Mouse (Mus musculus): ENCODE results near the gene Nrp2. TPM values are rescaled to one million over a fixed set of nuclear protein-coding genes. Genes with fewer than 3 reads are reported as not detected.
A peak's percentile ranks its signal among the peaks of the same experiment; 100 is the strongest.

The Nrp2 gene
- 23.0 and 23.7 TPM in 2 replicates for polyA plus RNA-seq (2015; fragmentation: Nextera tagmentation; extraction: Ambion mirVana)

- peak within 1 kb of the TSS; percentile 85 for H3K9ac ChIP-seq (ENCODE audit: low read depth, low read length)
- H3K9me3 ChIP-seq (ENCODE audit: control insufficient read depth, low read length): no peaks in the 10 kb centered on the region
- peak within 1 kb of the TSS; percentile 72 for H3K4me3 ChIP-seq (ENCODE audit: low read length)
- ATAC-seq: peak; percentile 78
- H3K4me2 ChIP-seq (ENCODE audit: low read depth, low read length): peak within 1 kb of the TSS; percentile 93
- no peaks in the 10 kb centered on the region for H3K36me3 ChIP-seq (ENCODE audit: control insufficient read depth, insufficient read depth, low read length)
- no peaks in the 10 kb centered on the region for H3K27me3 ChIP-seq (replicated peaks; ENCODE audit: control insufficient read depth, insufficient read depth, low read length)
- H3K27ac ChIP-seq (ENCODE audit: low read length): peak within 1 kb of the TSS; percentile 77
- under 1% methylated on average over 76 of the region's 76 CpGs for WGBS
- H3K4me1 ChIP-seq (ENCODE audit: control insufficient read depth, insufficient read depth, low read length): peaks cover 22% of the 10 kb centered on the region
Observed at GRCm38 (mm10) chr1:62703158-62704116, at the start of gene Nrp2. Gene Nrp2, plus strand, starts transcription at chr1:62703285.

DNA sequence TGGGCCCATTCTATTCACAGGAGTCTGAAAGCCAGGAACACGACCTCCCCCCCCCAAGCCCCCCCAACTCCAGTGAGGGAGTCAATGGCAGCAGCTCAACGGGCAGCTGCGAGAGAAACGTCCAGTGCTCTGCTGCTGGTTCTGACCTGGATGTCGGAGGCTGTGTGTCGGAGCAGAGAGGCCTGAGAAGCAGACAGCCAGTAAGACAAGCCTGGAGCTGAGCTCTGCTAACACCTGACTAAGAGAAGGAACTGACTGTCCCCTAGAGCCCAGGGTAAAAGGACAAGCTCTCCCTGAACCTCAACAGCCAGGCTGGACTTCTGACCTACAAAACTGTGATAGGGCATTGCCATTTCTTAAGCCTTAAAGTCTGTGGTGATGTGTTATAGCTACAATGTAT, 48.6 kb upstream of the Nrp2 start:
- Histone ChIP-seq H3K27me3 (replicated peaks; ENCODE audit: control insufficient read depth, insufficient read depth, low read length) (no peaks in the 10 kb centered on the region), H3K4me3 (ENCODE audit: low read length) (no peak overlapping the region), H3K27ac (ENCODE audit: low read length) (no peak overlapping the region), H3K9me3 (ENCODE audit: control insufficient read depth, low read length) (no peaks in the 10 kb centered on the region), H3K4me2 (ENCODE audit: low read depth, low read length) (no peak overlapping the region), H3K4me1 (ENCODE audit: control insufficient read depth, insufficient read depth, low read length) (no peaks in the 10 kb centered on the region), H3K36me3 (ENCODE audit: control insufficient read depth, insufficient read depth, low read length) (no peaks in the 10 kb centered on the region), H3K9ac (ENCODE audit: low read depth, low read length) (no peak overlapping the region)
- ATAC-seq: no peak
- 71% methylated on average over 6 of the region's 6 CpGs for WGBS

DNA sequence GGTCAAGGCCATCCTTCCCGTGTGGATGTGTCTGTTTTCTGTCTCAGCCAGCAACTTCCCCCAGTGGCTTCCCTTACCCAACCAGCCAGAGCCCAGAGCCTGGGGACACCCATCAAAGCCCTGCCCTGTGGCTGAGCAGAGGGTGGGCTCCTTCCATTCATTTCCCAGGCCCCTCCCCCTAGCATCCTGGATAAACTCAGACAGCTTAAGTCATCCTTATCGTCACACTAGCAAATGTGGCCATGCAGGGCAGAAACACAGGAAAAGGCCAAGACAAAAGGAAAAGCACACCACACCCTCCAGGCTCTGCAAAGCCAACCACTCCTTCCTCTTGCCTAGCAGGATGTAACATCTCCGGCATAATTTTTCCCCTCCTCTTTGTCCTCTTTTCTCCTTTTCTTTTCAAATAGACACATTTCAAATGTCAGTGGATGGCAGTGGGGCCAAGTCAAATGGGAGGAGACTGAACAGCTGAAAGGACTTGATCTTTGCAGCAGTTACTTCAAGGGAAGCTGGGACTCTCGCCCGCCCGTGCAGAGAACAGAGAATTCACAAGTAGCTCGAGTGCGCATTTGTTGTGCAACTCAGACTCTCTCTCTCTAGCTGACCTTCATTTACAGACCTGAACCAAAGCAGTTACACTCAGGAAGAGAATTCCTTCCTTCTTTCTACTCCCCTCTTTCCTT, 38.0 kb upstream of the Nrp2 start:
- peak; percentile 26; the same call in 1 of the 2 replicates for ATAC-seq
- Histone ChIP-seq H3K9ac (ENCODE audit: low read depth, low read length) (no peak overlapping the region), H3K27ac (ENCODE audit: low read length) (peak overlapping the region; percentile 15; the same call in 1 of the 2 replicates), H3K4me1 (ENCODE audit: control insufficient read depth, insufficient read depth, low read length) (no peaks in the 10 kb centered on the region; the same call in 1 of the 2 replicates), H3K4me3 (ENCODE audit: low read length) (no peak overlapping the region), H3K36me3 (ENCODE audit: control insufficient read depth, insufficient read depth, low read length) (no peaks in the 10 kb centered on the region), H3K27me3 (replicated peaks; ENCODE audit: control insufficient read depth, insufficient read depth, low read length) (no peaks in the 10 kb centered on the region), H3K4me2 (ENCODE audit: low read depth, low read length) (no peak overlapping the region), H3K9me3 (ENCODE audit: control insufficient read depth, low read length) (0 out of 2 replicates have a peak, but pooled peaks cover 2% of the 10 kb centered on the region)
- WGBS: 53% methylated on average over 8 of the region's 8 CpGs

DNA sequence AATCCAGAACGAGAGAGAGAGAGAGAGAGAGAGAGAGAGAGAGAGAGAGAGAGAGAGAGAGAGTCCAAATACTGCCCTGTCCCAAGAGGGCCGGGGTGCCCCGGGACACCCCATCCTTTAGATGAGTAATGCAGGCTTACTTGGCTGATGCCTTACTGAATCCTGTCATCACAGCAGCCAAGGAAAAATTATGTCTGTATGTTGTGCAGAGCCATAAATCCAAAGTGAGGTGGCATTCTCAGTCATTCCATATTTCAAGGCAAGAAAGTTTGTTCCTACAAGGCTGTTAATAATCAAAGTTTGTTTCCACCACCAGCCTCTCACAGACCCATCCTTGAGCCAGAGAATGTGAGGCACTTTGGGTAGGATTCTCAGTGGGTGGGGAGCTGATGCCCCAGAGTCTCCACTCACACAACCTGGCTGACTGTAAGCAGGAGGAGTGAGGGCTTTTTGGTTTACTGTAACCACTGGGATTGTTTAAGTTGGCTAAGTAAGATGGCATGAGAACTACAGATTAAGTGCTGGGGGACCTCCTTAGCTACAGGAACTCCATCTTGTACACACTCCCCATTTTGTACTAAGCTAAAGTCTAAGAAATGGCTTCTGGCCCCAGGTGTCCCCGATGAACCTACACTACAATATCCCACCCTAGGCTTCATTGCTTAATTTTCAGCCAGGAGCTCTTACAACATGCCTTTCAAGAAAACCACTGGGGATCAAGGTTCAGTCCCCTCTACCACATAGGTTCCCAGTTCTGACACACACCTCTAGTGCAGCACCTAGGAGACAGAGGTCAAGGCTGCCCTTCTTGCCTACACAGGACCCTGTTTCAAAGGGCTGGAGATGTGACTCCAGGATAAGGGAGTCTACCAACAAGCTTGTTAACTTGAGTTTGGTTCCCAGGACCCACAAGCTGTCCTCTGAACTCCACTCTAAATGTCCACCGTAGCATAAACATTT, 37.0 kb upstream of the Nrp2 start:
- Histone ChIP-seq H3K27me3 (replicated peaks; ENCODE audit: control insufficient read depth, insufficient read depth, low read length) (no peaks in the 10 kb centered on the region), H3K4me1 (ENCODE audit: control insufficient read depth, insufficient read depth, low read length) (no peaks in the 10 kb centered on the region; the same call in 1 of the 2 replicates), H3K27ac (ENCODE audit: low read length) (no peak overlapping the region), H3K4me2 (ENCODE audit: low read depth, low read length) (no peak overlapping the region), H3K9ac (ENCODE audit: low read depth, low read length) (no peak overlapping the region), H3K4me3 (ENCODE audit: low read length) (no peak overlapping the region), H3K9me3 (ENCODE audit: control insufficient read depth, low read length) (0 out of 2 replicates have a peak, but pooled peaks cover 2% of the 10 kb centered on the region), H3K36me3 (ENCODE audit: control insufficient read depth, insufficient read depth, low read length) (no peaks in the 10 kb centered on the region)
- 72% methylated on average over 5 of the region's 5 CpGs for WGBS
- no peak for ATAC-seq

- Histone ChIP-seq H3K4me2 (ENCODE audit: low read depth, low read length) (no peak overlapping the region), H3K4me1 (ENCODE audit: control insufficient read depth, insufficient read depth, low read length) (no peaks in the 10 kb centered on the region; the same call in 1 of the 2 replicates), H3K4me3 (ENCODE audit: low read length) (no peak overlapping the region), H3K9me3 (ENCODE audit: control insufficient read depth, low read length) (0 out of 2 replicates have a peak, but pooled peaks cover 2% of the 10 kb centered on the region), H3K9ac (ENCODE audit: low read depth, low read length) (no peak overlapping the region), H3K27me3 (replicated peaks; ENCODE audit: control insufficient read depth, insufficient read depth, low read length) (no peaks in the 10 kb centered on the region), H3K27ac (ENCODE audit: low read length) (no peak overlapping the region), H3K36me3 (ENCODE audit: control insufficient read depth, insufficient read depth, low read length) (no peaks in the 10 kb centered on the region)
- no peak for ATAC-seq
- 68% methylated on average over 5 of the region's 5 CpGs for WGBS
Observed at GRCm38 (mm10) chr1:62666780-62667179, 36.3 kb upstream of the Nrp2 start.

GRCm38 (mm10) chr1:62678611-62679344, 24.3 kb upstream of the Nrp2 start:
- Histone ChIP-seq H3K9me3 (ENCODE audit: control insufficient read depth, low read length) (no peaks in the 10 kb centered on the region), H3K36me3 (ENCODE audit: control insufficient read depth, insufficient read depth, low read length) (no peaks in the 10 kb centered on the region), H3K4me3 (ENCODE audit: low read length) (no peak overlapping the region), H3K27me3 (replicated peaks; ENCODE audit: control insufficient read depth, insufficient read depth, low read length) (no peaks in the 10 kb centered on the region), H3K27ac (ENCODE audit: low read length) (no peak overlapping the region), H3K9ac (ENCODE audit: low read depth, low read length) (no peak overlapping the region), H3K4me1 (ENCODE audit: control insufficient read depth, insufficient read depth, low read length) (0 out of 2 replicates have a peak, but pooled peaks cover 4% of the 10 kb centered on the region), H3K4me2 (ENCODE audit: low read depth, low read length) (no peak overlapping the region)
- ATAC-seq: no peak
- 63% methylated on average over 4 of the region's 4 CpGs for WGBS

- H3K36me3 ChIP-seq (ENCODE audit: control insufficient read depth, insufficient read depth, low read length): no peaks in the 10 kb centered on the region
- no peak overlapping the region for H3K4me3 ChIP-seq (ENCODE audit: low read length)
- ATAC-seq: no peak
- WGBS: 94% methylated on average over 2 of the region's 2 CpGs
- H3K27ac ChIP-seq (ENCODE audit: low read length): no peak overlapping the region
- no peak overlapping the region for H3K4me2 ChIP-seq (ENCODE audit: low read depth, low read length)
- H3K27me3 ChIP-seq (replicated peaks; ENCODE audit: control insufficient read depth, insufficient read depth, low read length): no peaks in the 10 kb centered on the region
- no peaks in the 10 kb centered on the region for H3K9me3 ChIP-seq (ENCODE audit: control insufficient read depth, low read length)
- 0 out of 2 replicates have a peak, but pooled peaks cover 4% of the 10 kb centered on the region for H3K4me1 ChIP-seq (ENCODE audit: control insufficient read depth, insufficient read depth, low read length)
- no peak overlapping the region for H3K9ac ChIP-seq (ENCODE audit: low read depth, low read length)
Observed at GRCm38 (mm10) chr1:62679466-62679865, 23.6 kb upstream of the Nrp2 start.
